Mouse (Mus musculus) gastrocnemius, postnatal 25 days (tissue): ENCODE data around the gene Ear10. TPM values are rescaled to one million over a fixed set of nuclear protein-coding genes. Genes with fewer than 3 reads are reported as not detected.
"Not testable (repeated sequence)": the region's sequence is repeated elsewhere in the genome, so short reads cannot be mapped to it uniquely, and the experiment has no call there.

Experiments used
- DNase-seq: peaks from one replicate; pipeline ENCODE4 v3.0.0; 2022
- long read RNA-seq, 2 experiments: library from polyadenylated mRNA; stranded (forward); transcript quantifications; one replicate each; pipeline ENCODE4 v2.0.0; 2021
- total RNA-seq, 2 experiments: library from RNA; stranded (reverse); gene quantifications; 1 replicate in 1 of 2; 2 replicates in 1 of 2; pipeline ENCODE4 v1.2.3; 2021

The Ear10 gene
- total RNA-seq = not detected
- long read RNA-seq, experiment 1 = 0 reads
- long read RNA-seq, experiment 2 = 0 reads

- DNase-seq = not testable (repeated sequence)
Observed at GRCm38 (mm10) chr14:43923459-43923858, at the start of gene Ear10. Ear10 (minus strand) TSS chr14:43923559.

- DNase-seq = not testable (repeated sequence)
Observed at GRCm38 (mm10) chr14:43956769-43957168, 33.4 kb upstream of the Ear10 start, which contains the start of gene Ang5. Ang5 (plus strand) TSS chr14:43957069.

GRCm38 (mm10) chr14:43955074-43955473, 31.7 kb upstream of the Ear10 start:
- DNase-seq = not testable (repeated sequence)

GRCm38 (mm10) chr14:43953382-43953781, 30.0 kb upstream of the Ear10 start:
- DNase-seq = not testable (repeated sequence)

- DNase-seq = not testable (repeated sequence)
Observed at GRCm38 (mm10) chr14:43933399-43933798, 10.0 kb upstream of the Ear10 start.

- not testable (repeated sequence) for DNase-seq
Observed at GRCm38 (mm10) chr14:43932991-43933390, 9.6 kb upstream of the Ear10 start.

GRCm38 (mm10) chr14:43925404-43925950, 2.1 kb upstream of the Ear10 start:
- not testable (repeated sequence) for DNase-seq

- peak; percentile 14 for DNase-seq
Observed at GRCm38 (mm10) chr14:43924688-43925403, 1.5 kb upstream of the Ear10 start, which contains the start of gene Gm8113. Gm8113 (plus strand) TSS chr14:43925390.

GRCm38 (mm10) chr14:43918214-43918613, 5.1 kb downstream of the Ear10 start:
- DNase-seq = not testable (repeated sequence)

GRCm38 (mm10) chr14:43898577-43898976, 24.8 kb downstream of the Ear10 start:
- not testable (repeated sequence) for DNase-seq

GRCm38 (mm10) chr14:43895357-43895756, 28.0 kb downstream of the Ear10 start:
- DNase-seq = not testable (repeated sequence)

- DNase-seq = not testable (repeated sequence)
Observed at GRCm38 (mm10) chr14:43891288-43891687, 32.1 kb downstream of the Ear10 start.

GRCm38 (mm10) chr14:43886235-43886634, 37.1 kb downstream of the Ear10 start:
- not testable (repeated sequence) for DNase-seq

GRCm38 (mm10) chr14:43879966-43880545, 43.3 kb downstream of the Ear10 start:
- DNase-seq = not testable (repeated sequence)

- DNase-seq = not testable (repeated sequence)
Observed at GRCm38 (mm10) chr14:43877789-43878188, 45.6 kb downstream of the Ear10 start.

GRCm38 (mm10) chr14:43875417-43875816, 47.9 kb downstream of the Ear10 start, which contains the start of gene Ear1:
Ear1 (minus strand) TSS chr14:43875517.
- not testable (repeated sequence) for DNase-seq

- DNase-seq = not testable (repeated sequence)
Observed at GRCm38 (mm10) chr14:43874862-43875261, 48.5 kb downstream of the Ear10 start.

Other genes starting within 250 kb of the Ear10 start
- gene Gm8165, start 246.4 kb downstream of the Ear10 start, total RNA-seq = not detected
- gene Gm7324, start 225.7 kb downstream of the Ear10 start, total RNA-seq = under 1 TPM; 0.27 to 0.36 TPM
- not detected for gene Gm16506, start 196.1 kb downstream of the Ear10 start, total RNA-seq
- gene Gm6526, start 175.7 kb downstream of the Ear10 start, total RNA-seq = not detected
- not detected for gene Gm8180, start 138.8 kb downstream of the Ear10 start, total RNA-seq
- not detected for gene Ear1, start 48.0 kb downstream of the Ear10 start, total RNA-seq
- under 1 TPM in 1 of 2 experiments, not detected in 1; 0.28 TPM for gene Gm8113, start 1.8 kb upstream of the Ear10 start, total RNA-seq
- not detected for gene Ang5, start 33.5 kb upstream of the Ear10 start, total RNA-seq
- gene Ang6, start 78.7 kb upstream of the Ear10 start, total RNA-seq = not detected
- under 1 TPM in 1 of 2 experiments, not detected in 1; 0.40 TPM for gene Ear2, start 179.1 kb upstream of the Ear10 start, total RNA-seq
- not detected for gene Gm3327, start 200.3 kb upstream of the Ear10 start, total RNA-seq